Mouse (Mus musculus) 3T3-L1 (cell line): ENCODE measurements at regions not wholly inside any gene's neighbourhood (a gene's known extent, or its start where the extent isn't known, plus 50 kb on each side); places are given as distances from the start of the nearest gene placed in this dataset.

Source experiments
- DNase-seq: peaks from one replicate; pipeline ENCODE4 v3.0.0-alpha.2; 2015; ENCODE audit warnings: low read depth, low spot score

- no peak for DNase-seq
These were observed 165.3 kb upstream of the Sox11 start for GRCm38 (mm10) chr12:27507523-27508225.

GRCm38 (mm10) chr12:27502716-27503486 is 160.5 kb upstream of the Sox11 start:
- DNase-seq, result peak; percentile 78

GRCm38 (mm10) chr12:27500516-27500915 is 158.1 kb upstream of the Sox11 start:
- DNase-seq, result peak; percentile 65

- no peak for DNase-seq
These were observed 156.9 kb upstream of the Sox11 start for GRCm38 (mm10) chr12:27499276-27499675.

- no peak for DNase-seq
These were observed 154.6 kb upstream of the Sox11 start for GRCm38 (mm10) chr12:27496826-27497557.

- DNase-seq, result peak; percentile 77
These were observed 149.9 kb upstream of the Sox11 start for GRCm38 (mm10) chr12:27492270-27492669.

- no peak for DNase-seq
These were observed 138.9 kb upstream of the Sox11 start for GRCm38 (mm10) chr12:27481230-27481629.

- no peak for DNase-seq
These were observed 137.2 kb upstream of the Sox11 start for GRCm38 (mm10) chr12:27479601-27480001.

GRCm38 (mm10) chr12:27474631-27475030 is 132.3 kb upstream of the Sox11 start:
- DNase-seq, result no peak

GRCm38 (mm10) chr12:27471557-27471956 is 129.2 kb upstream of the Sox11 start:
- DNase-seq, result no peak

- DNase-seq, result no peak
These were observed 128.0 kb upstream of the Sox11 start for GRCm38 (mm10) chr12:27470346-27470745.

GRCm38 (mm10) chr12:27468782-27469181 is 126.4 kb upstream of the Sox11 start:
- DNase-seq, result peak; percentile 42

GRCm38 (mm10) chr12:27468141-27468540 is 125.8 kb upstream of the Sox11 start:
- DNase-seq, result peak; percentile 88

- no peak for DNase-seq
These were observed 123.3 kb upstream of the Sox11 start for GRCm38 (mm10) chr12:27465499-27466150.

- DNase-seq, result no peak
These were observed 116.3 kb upstream of the Sox11 start for GRCm38 (mm10) chr12:27458674-27459073.

GRCm38 (mm10) chr12:27437661-27438345 is 95.4 kb upstream of the Sox11 start:
- peak; percentile 13 for DNase-seq

- no peak for DNase-seq
These were observed 89.0 kb upstream of the Sox11 start for GRCm38 (mm10) chr12:27431338-27431737.

GRCm38 (mm10) chr12:27417387-27418009 is 75.1 kb upstream of the Sox11 start:
- DNase-seq, result no peak

GRCm38 (mm10) chr12:27410555-27410954 is 68.2 kb upstream of the Sox11 start:
- DNase-seq, result no peak

- no peak for DNase-seq
These were observed 66.1 kb upstream of the Sox11 start for GRCm38 (mm10) chr12:27408440-27408839.

- no peak for DNase-seq
These were observed 57.0 kb upstream of the Sox11 start for GRCm38 (mm10) chr12:27399392-27399791.
